Mouse (Mus musculus): ENCODE data around the gene Fgr.

Gene Fgr

DNA sequence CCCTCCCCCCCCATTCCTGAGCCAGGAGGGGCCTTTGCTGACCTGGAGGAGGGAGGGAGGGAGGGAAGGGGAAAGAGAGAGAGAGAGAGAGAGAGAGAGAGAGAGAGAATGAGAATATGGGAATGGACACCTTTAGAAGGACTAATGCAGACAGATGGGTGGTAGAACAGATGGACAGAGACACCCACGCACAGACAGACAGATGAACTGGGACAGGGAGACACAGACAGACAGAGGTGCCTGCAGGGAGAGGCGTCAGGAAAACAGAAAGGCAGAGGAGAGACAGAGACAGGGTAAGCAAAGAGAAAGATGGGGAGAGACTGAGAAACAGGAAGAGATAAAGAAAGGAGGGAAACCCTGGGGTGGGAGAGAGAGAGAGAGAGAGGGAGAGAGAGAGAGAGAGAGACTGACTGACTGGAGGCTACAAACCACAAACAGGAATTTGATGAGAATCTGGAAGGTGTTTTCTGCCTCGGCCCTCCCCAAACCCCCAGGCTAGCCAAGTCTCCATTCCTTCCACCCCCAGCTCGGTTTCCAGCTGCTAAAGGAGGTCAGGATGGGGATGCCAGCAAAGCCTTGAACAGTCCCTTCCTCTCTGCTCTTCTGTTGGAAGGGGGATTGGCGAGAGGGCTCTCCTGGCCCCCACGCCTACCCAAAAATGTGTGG is 43.8 kb downstream of the Fgr start:
- no peak for DNase-seq

DNA sequence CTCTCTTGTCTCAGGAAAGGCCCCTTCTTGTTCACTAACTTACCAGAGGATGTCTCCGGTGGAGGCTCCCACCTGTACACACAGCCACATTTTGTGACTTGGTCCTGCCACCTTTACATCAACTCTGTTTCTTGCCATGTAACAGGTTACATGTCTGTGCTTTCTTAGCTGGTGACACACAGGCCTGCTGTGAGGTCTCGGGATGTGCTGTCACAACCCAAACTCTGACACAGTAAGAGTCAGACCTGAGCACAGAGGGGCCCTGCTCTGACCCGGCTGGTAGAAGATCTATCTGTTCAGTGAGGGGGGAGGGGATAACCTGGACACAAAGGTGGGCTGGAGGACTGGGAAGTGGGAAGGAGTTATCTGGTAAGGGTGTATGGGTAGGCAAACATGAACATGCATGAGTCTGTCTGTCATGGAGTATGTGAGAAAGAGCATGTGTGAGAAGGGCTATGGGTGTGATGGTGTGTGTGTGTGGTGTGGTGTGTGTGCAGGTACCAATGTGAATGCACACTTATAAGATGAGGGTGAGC is 44.4 kb downstream of the Fgr start:
- no peak for DNase-seq

DNA sequence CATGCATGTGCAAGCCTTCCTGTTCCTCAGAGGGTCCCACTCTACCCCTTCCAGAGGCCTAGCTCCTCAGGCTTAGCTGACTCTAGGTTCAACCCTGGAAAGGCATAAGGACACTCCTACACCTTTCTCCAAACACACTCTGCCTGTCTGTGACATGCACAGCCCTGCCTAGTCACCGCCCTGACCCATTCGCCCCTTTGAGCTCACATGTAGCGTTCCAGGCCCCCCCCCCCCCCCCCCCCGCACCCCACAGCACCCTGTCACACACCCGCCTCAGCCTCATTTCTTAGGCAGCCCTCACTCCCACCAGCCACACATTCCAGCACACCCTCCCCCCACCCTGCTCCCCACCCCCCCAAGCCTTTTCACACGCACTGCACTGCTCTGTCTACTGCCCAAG is 46.8 kb downstream of the Fgr start:
- DNase-seq: no peak

DNA sequence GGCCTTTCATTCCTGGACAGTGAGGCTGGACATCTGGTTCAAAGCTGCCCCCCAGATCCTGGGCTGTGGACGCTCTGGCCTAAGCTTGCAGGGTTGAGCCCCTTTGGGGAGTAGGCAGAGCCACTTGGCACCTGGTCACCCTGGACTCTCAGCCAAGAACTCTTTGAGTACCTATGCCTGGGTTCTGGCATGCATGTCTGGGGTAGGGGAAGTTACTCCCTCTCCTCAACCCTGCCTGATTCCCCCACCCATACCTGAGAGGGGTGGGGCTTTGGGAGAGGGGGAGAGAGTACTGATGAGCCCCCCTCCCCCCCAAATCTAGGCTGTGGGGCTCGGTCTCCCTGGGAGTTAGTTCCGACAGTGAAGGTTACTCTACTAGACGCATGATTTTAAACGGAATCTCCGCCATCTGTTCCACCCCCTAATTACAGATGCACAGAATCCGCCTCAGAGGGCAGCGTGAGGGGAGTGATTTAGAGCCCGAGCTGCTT is 47.3 kb downstream of the Fgr start:
- DNase-seq: no peak

DNA sequence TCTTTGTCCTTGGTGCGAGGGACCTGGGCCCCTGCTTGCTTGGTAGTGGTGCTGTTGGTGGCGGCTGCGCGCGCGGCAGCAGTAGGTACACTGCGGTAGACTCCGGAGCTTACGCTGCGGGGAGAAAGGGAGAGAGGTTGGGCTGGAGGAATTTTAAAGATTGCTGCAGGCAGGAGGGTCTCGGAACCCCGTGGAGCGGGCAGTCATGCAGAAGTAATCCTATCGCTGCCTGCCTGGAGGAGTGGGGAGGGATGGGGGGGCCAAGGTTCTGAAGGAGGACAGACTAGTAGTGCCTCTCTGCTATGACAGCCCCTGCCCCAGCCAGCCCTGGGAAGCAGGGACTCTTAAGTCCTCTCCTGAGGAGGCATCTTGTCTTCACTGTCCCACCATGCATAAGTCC is 48.3 kb downstream of the Fgr start:
- DNase-seq: no peak

DNA sequence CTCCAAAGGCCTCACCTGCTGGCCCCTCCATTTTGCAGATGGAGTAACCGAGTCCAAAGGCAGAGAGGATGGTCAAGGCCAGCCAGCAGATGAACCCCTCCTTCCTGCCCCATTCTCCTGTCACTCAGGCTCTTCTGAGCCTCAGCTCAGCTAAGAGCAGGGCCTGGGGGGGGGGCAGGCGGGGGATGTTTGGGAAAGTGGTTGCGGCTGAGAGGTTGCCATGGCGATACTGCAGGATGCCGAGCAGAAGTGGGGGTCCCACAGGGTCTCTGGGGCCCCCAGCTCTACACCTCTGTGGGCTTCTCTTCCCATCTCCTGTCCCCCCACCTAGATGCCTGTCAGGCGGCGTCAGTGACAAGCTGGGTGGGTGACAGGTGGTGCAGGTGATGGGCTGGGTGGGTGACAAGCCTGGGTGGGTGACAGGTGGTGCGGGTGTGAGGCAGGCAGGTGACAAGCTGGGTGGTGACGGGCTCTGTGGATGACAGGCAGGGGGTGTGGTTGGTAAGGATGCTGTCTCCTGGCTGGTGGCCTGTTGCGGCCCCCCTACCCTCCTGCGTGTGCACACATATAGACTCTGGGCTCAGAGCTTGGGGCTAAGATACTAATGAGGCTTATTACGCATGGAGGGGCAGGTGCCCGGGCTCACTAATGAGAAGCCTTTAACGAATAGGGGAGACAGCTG is 49.2 kb downstream of the Fgr start:
- DNase-seq: no peak

DNA sequence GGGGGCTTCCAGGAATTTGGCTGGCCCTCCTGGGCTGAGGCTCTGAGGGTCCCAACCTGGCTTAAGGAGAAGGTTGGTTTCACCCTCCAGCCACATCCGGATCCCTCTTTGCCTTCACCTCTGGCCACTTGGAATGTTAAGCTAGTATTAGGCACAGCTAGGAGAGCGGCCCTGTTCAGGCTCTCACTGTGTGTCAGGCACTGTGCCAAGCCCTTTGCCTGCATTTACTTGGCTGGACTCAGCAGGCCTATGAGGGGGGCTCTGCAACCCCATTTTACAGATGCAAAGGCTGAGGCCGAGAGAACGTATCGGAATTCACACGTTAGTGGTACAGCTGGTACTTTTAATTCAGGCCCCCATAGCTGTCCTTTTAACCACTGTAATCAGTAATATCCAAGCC is 49.7 kb downstream of the Fgr start:
- no peak for DNase-seq

DNA sequence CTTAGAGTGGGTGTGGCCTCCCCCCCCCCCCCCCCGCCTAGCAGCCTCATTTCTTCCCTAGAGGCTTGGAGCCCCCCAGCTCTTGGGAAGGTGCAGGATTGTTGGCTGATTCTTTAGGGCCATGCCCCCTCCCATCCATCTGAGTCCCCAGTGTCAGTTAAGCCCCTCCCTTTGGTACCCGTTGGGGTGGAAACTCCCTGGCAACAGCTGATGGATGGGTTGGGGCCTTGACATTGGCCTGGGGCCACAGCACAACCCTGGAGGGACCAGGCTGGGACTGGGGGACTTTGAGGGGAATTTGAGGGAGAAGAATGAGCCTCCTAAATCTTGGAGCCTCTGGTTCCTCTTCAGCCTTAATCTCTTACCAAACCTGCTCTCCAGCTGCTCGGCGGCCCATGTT is 50.5 kb downstream of the Fgr start:
- DNase-seq: no peak

DNA sequence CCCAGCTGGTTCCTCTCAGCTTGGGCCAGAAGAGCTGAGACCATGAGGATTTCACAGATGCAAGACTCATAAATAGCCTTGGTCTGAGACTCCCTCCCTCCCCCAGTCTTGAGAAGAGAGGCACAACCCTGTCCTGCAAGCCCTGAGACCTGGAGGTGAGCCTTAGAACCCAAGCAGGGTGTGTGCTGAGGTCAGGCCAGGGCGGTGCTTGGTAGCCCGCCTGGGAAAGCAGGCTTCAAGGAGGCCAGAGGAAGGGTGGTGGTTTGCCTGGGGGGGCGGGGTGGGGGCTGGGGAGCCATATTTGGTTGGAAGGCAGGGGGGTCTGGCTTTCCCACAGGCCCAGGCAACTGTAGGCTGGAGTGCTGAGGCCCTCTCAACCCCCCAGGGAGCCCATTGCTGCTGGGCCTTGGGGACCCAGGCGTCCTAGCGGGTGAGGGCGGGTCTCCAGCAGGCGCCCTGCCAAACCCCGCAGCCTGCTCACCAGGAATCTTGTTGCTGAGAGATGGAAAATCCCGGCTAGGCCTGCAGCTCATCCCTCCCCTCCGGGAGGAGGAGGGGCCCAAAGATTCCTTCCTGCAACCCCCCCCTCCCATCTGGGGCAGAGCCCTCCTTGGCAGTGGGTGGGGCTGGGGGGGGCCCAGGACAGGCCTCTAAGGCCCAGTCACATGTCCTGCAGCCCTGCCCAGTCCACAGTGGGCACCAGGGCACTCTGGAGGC is 51.2 kb downstream of the Fgr start:
- DNase-seq: no peak

DNA sequence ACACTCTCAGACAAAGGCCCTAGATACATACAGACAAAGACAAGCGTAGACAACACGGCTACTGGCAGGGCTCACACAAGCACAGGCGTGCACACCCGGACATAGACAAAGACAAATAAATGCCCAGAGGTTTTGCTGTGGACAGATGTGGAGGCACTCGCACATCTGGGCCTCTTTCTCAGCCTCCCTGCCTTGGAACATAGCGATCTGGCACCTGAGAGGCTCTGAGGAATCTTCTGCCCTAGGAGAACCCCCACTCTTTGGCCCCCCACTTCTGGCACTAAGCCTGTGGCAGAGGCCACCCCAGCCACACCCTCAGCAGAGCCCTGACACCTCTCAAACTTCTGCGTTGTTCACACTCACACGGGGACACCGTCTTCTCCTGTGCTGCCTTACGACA is 52.4 kb downstream of the Fgr start:
- DNase-seq: no peak

DNA sequence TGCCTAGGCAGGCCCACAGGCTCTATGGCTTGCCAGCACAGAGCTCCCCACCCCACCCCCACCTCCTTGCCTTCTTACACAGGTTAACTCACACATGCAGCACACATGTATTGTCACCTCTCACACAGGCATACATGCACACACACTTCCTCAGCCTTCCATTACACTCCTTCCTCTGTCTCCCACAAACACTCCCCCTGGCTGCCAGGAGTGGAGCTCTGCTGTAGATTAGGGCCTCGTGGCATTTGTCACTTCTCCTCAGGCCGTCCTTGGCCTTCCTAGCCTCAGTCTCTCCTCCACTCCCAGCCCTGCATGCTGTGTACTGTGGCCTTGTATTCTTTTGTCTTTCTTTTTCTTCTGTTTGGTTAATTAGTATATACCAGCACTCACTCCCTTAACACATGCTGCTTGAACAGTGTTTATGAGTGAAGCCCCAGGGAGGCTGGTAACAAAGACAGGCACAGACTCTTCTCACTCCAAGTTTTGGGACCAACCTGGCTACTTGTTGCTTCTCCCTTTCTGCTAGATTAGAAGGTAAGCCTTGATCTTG is 53.0 kb downstream of the Fgr start:
- no peak for DNase-seq

DNA sequence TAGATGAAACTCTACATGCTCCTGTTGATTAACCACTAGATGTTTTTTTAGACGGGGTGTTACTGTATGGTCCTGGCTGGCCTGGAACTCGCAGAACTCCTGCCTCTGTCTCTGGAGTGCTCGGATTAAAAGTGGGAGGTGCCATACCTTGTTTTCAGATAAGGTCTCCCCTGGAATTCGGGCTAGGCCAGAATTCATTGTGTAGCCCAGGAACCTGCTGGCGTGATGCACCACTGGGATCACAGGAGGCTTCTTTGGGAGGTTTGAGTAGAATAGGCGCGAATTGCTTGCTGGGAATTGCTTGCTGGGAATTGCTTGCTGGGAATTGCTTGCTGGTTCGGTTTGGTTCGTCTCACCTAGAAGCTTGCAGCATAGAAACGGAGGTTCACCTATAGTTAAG is 53.8 kb downstream of the Fgr start:
- no peak for DNase-seq

DNA sequence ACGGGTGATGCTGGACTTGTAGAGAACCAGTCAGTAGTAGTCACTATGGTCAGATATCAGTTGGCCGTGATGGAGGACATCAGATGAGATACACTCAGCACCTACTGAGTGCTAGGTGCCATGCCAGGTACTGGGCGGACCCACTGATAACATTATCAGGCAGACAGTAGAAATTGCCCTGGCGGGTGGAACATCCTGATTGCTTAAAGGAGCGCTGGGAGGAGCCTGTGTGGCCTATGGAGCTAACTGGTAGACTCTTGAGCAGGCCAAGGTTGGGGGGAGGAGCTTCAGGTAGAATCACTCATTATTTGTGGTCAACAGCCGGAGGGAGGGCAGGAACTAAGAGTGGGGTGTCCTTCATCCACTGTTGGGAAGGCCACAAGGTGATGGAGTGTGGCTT is 54.3 kb downstream of the Fgr start:
- no peak for DNase-seq

DNA sequence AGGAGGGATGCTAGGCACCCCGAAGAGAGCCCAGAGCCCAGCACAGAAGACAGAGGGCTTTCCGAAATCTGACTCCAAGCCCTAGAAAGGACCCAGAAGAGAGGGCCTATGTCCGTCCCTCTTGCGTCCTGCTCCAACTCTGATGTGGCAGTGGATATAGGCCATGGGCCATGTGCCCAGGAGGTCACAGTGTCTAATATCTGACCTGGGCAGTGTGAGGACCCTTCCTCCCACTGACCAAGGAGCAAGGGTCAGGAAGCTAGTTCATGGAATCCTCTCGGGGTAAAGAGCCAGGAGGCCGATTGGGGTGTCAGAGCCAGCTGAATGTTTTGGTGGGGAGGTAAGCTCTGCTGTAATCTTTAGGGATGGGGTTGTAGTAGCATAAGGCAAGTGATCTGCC is 55.0 kb downstream of the Fgr start:
- DNase-seq: no peak

DNA sequence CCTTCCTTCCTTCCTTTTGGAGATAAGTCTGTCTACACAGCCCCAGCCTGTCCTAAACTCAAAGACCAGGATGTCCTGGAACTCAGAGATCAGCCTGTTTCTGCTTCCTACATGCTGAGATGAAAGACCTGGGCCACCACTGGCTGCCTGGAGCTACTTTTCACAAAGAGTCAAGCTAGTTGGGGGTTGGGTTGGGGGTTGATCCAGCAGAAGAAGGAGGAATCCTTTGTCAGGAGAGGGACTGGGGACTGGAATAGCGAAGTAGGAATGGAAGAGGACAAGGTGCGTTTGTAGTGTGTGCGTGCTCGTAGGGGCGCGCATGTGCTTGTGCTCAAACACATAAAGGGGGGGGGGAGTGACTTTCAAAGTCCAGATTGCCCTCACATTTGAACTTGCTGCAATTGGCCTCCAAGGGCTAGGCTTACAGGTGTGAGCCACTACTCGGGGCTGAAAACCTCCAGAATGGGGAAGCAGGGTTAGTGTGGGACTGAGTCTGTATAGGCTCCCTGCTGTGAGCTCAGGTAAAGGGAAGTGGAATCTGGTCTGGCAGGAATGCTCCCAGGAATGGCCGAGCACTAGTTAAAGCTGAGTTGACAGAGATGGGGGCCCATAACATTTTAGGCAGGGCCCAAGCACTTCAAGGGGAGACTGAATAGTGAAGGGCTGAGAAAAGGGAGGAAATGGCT is 58.7 kb downstream of the Fgr start:
- no peak for DNase-seq

DNA sequence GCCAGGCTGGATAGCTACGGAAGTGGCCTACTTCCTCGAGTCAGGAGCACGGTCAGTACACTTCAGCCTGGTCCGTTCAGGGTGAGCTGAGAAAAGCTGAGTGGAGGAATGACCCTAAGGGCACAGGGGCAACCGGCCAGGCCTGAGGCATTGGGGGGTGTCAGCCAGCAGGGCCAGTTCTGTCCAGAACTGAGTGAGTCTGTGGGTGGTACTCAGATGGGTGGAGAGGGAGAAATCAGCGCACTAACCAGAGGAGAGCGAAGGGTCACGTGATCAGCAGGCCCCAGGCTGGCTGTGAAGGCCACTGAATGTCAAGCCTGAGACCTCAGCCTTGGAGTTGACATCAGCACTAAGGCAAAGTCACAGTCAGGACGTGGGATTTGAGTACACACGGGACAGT is 60.6 kb downstream of the Fgr start:
- no peak for DNase-seq

DNA sequence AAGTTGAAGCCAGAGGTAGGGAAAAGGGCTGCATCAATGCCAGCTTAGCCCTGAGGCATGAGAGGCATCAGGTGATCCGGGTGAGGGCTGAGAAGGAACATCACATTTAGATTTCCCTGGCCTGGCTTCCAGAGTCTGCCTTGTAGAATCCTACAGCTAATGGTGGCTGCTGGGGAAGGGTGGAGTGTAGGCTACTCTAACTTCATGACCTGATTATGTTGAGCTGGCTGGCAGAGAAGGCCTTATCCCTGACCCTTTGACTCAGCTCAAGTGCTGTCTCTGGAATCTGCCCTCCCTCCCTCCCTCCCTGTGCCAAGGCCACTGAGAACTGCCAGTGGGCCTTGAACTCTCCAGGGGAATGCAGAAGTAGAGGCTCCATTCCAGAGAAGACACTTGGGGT is 61.6 kb downstream of the Fgr start:
- no peak for DNase-seq

DNA sequence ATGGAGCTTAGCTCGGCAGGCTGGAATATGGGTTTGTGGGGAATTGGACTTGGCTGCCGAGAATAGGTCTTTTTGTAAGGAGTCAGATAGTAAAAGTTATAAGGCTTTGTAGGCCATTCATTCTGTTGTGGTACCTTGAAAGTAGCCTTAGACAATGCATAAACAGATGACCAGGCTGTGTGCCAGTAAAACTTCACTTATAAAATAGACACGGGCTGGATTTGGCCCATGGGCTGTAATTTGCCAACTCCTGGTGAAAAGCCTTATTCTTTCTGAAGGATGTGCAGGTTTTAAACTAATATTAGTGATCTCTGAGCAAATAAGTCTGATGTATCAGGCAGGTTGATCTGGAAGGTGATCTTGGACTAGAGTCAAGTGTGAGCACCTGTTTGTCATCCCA is 62.1 kb downstream of the Fgr start:
- DNase-seq: no peak

DNA sequence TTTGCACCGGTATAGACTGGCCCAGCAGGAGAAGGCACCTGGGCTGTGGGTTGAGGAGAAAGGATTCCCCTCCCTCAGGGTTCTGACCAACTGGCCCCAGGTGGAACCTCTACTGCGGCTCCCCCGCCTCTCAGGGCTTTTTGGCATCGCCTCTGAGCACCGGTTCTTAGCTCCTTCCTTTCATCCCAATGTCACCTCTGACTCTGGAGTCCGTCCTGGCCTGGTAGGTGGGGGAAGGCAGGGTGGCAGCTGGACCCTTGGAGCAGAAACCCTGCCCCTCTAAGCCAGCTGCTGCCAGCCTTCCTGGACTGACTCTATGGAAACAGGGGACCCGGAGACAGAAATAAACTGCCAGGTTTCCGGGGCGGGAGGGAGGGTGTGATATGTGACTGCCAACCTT is 63.4 kb downstream of the Fgr start:
- DNase-seq: no peak

DNA sequence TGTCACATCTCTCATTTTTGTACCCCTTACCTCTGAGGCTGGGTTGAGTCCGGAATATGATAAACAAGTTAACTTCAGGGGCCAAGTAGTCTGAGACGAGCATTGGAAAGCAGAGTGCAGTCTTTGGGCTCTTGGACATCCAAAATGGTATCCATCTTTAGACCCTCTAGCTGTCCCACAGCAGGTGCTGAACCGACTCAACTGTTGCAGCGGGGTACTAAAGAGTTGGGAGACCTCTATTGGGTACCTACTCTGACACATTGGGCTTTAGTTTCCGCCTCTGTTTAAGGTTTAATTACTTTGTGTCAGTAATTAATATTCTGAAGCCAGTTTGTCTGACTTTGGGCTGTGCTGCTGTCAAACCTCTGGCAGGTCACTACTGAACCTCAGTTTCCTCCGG is 63.9 kb downstream of the Fgr start:
- no peak for DNase-seq

DNA sequence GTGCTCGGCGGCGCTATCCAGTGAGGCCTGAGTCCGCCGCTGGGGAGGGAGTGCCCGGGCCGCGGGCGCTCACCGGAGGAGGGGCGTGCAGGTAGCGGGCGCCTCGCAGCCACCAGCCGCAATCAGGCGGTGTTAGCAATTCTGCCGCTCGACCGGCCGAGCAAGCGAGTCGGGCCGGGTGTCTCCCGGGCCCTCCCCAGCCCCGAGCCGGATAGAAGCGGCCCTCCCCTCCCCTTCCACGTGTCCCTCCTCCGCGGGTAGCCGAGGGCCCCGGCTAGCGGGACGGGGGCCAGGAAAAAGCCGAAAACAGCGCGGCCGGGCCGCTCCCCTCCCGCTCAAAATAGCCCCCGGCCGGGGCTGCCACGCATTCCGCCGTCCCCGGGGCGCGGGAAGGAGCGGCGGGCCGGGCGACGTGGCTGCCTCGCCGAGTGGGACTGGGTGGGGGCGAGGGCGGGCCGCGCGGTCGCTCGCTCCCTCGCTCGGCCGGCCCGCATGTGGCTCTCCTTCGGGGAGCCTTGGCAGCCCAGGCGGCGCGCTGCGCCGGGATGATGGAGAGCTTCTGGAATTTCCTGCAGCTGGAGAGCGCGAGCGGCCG is 64.7 kb downstream of the Fgr start:
- DNase-seq: no peak

DNA sequence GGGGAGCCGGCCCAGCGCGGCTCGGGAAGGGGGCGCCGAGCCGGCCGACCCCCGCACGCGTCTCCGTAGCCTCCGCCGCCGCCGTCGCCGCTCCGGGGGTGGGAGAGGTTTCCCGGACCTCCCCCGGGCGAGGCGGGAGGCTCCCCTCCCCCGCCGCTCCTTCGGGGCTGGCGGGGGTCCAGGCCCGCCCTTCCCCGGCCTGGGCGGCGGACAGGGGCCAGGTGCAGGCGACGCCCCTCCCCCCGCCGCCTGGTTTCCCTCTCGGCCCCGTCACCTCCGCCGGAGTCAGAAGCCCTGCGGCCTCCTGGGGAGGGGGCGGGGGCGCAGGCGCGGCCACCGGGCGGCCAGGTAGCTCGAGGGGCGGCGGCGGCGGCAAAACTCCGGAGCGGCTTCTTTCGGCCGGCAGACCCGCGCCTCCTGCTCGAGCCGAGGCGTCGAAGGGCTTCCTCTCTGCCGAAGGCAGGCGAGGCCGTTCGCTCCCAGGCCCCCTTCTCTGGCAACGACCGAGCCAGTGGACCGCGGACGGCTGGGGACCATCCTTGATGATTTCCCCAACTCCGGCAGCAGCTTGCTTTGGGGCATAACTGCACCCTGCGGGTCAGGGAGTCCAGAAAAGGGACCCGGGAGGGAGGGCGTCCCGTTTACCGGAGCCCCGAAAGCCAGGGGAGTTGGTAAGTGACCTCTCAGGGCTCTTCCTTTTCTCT is 65.4 kb downstream of the Fgr start:
- DNase-seq: no peak
